Mouse (Mus musculus) thymus, postnatal 14 days (tissue): ENCODE measurements around the gene Msi2.

ENCODE experiments used
- DNase-seq: peaks from one replicate; pipeline ENCODE4 v3.0.0; 2021

Msi2 gene

GRCm38 (mm10) chr11:88585880-88586279 is 132.4 kb downstream of the Msi2 start:
- DNase-seq: no peak

- no peak for DNase-seq
These were observed 133.1 kb downstream of the Msi2 start for GRCm38 (mm10) chr11:88585171-88585632.

GRCm38 (mm10) chr11:88583866-88584265 is 134.4 kb downstream of the Msi2 start:
- DNase-seq: no peak

GRCm38 (mm10) chr11:88583259-88583833 is 135.0 kb downstream of the Msi2 start:
- no peak for DNase-seq

GRCm38 (mm10) chr11:88582781-88583180 is 135.5 kb downstream of the Msi2 start:
- DNase-seq: no peak

GRCm38 (mm10) chr11:88582021-88582707 is 136.1 kb downstream of the Msi2 start:
- no peak for DNase-seq

GRCm38 (mm10) chr11:88581375-88581774 is 136.9 kb downstream of the Msi2 start:
- DNase-seq: no peak

GRCm38 (mm10) chr11:88578700-88579099 is 139.6 kb downstream of the Msi2 start:
- DNase-seq: no peak

- no peak for DNase-seq
These were observed 141.2 kb downstream of the Msi2 start for GRCm38 (mm10) chr11:88577076-88577475.

GRCm38 (mm10) chr11:88576233-88576998 is 141.9 kb downstream of the Msi2 start:
- peak; percentile 69 for DNase-seq

GRCm38 (mm10) chr11:88574575-88575360 is 143.5 kb downstream of the Msi2 start:
- no peak for DNase-seq

- DNase-seq: no peak
These were observed 145.3 kb downstream of the Msi2 start for GRCm38 (mm10) chr11:88573013-88573412.

GRCm38 (mm10) chr11:88572461-88572860 is 145.9 kb downstream of the Msi2 start:
- DNase-seq: no peak

- DNase-seq: no peak
These were observed 147.6 kb downstream of the Msi2 start for GRCm38 (mm10) chr11:88570715-88571202.

- no peak for DNase-seq
These were observed 151.4 kb downstream of the Msi2 start for GRCm38 (mm10) chr11:88566613-88567606.

- DNase-seq: no peak
These were observed 153.5 kb downstream of the Msi2 start for GRCm38 (mm10) chr11:88564810-88565209.

GRCm38 (mm10) chr11:88564363-88564762 is 153.9 kb downstream of the Msi2 start:
- DNase-seq: no peak

GRCm38 (mm10) chr11:88561191-88561590 is 157.1 kb downstream of the Msi2 start:
- no peak for DNase-seq

GRCm38 (mm10) chr11:88560634-88561033 is 157.7 kb downstream of the Msi2 start:
- DNase-seq: no peak

- DNase-seq: peak; percentile 62
These were observed 158.8 kb downstream of the Msi2 start for GRCm38 (mm10) chr11:88559365-88559970.

GRCm38 (mm10) chr11:88558731-88559130 is 159.6 kb downstream of the Msi2 start:
- DNase-seq: no peak
